Mouse (Mus musculus) C2C12 (cell line): ENCODE measurements around the gene Ube2m.

Experiments
- CEBPB ChIP-seq: IDR thresholded peaks from one replicate; pipeline ENCODE4 v1.6.1; 2011; ENCODE audit warnings: low read depth, mild to moderate bottlenecking, control low read depth, moderate library complexity
- CTCF ChIP-seq: IDR thresholded peaks from one replicate; pipeline ENCODE4 v1.5.1; 2011; ENCODE audit not compliant: control insufficient read depth, insufficient read depth, insufficient read length
- MAX ChIP-seq: IDR thresholded peaks from one replicate; pipeline ENCODE4 v1.6.1; 2011; ENCODE audit warnings: mild to moderate bottlenecking, control low read depth
- MYOD1 ChIP-seq: IDR thresholded peaks from one replicate; pipeline ENCODE4 v1.6.1; 2011; ENCODE audit warnings: low read depth; ENCODE audit not compliant: control insufficient read depth, insufficient read length
- MYOG ChIP-seq: IDR thresholded peaks from one replicate; pipeline ENCODE4 v1.6.1; 2011; ENCODE audit not compliant: control insufficient read depth, insufficient read length; ENCODE audit errors: extremely low read depth
- USF1 ChIP-seq: IDR thresholded peaks from one replicate; pipeline ENCODE4 v1.6.1; 2011; ENCODE audit warnings: low read depth, mild to moderate bottlenecking, control low read depth, moderate library complexity

- TF ChIP-seq CTCF = no peak
- no peak for TF ChIP-seq CEBPB
- TF ChIP-seq MYOD1 = no peak
- TF ChIP-seq MAX = no peak
- no peak for TF ChIP-seq USF1
- no peak for TF ChIP-seq MYOG
Measured at GRCm38 (mm10) chr7:13039181-13039580, 1.1 kb upstream of the Ube2m start.
